Mouse (Mus musculus) brown adipose tissue, adult 24 weeks (tissue): ENCODE data around the gene Syt15. TPM values are rescaled to one million over a fixed set of nuclear protein-coding genes. Genes with fewer than 3 reads are reported as not detected.

ENCODE experiments used
- H3K27ac ChIP-seq: fragments of 200-500 bp; replicated peaks from 2 replicates; pipeline ENCODE4 v1.5.1; 2012; ENCODE audit warnings: low read depth, mild to moderate bottlenecking, low read length
- H3K4me1 ChIP-seq: fragments of 200-500 bp; 2 replicates; pipeline ENCODE4 v1.6.1; 2012; ENCODE audit warnings: low read length, mixed read lengths; ENCODE audit not compliant: control insufficient read depth, insufficient read depth, insufficient read length
- H3K4me3 ChIP-seq: fragments of 200-500 bp; 2 replicates; pipeline ENCODE4 v1.5.1; 2012; ENCODE audit warnings: low read depth, mild to moderate bottlenecking, low read length, moderate library complexity; ENCODE audit not compliant: insufficient read depth
- polyA plus RNA-seq: library from polyadenylated mRNA; stranded (reverse); fragments of >200 nt; gene quantifications from 2 replicates; pipeline ENCODE4 v1.2.4, GENCODE M21; 2012; ENCODE audit not compliant: missing spikeins, insufficient read depth, insufficient read length

Syt15 gene
- polyA plus RNA-seq, 1 experiment, result not detected

DNA sequence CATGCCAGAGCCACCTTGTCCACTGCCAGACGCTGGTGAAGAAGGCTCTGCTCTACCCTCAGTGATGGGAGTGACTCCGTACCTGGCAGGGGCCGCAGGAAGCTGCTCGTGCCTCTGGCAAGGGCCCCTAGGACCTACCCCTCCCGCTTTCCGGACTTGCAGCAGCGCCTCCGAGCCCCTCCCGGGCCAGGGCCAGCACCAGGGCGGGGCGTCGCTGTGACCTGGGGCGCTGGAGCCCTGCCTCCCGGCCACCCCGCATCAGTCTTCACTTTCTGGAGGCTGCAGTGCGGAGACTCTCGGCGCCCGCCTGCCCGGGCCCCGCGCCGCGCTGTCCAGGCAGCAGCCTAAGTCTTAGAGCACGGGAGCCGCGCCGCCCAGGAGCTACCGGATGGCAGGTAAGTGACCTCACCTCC lies 397 bp downstream of the Syt15 start:
- Histone ChIP-seq H3K4me1 (peaks cover 2% of the 10 kb centered on the region), H3K27ac (no peak overlapping the region), H3K4me3 (0 out of 2 replicates have a peak overlapping the region, but pooled peaks have one; percentile 14)

DNA sequence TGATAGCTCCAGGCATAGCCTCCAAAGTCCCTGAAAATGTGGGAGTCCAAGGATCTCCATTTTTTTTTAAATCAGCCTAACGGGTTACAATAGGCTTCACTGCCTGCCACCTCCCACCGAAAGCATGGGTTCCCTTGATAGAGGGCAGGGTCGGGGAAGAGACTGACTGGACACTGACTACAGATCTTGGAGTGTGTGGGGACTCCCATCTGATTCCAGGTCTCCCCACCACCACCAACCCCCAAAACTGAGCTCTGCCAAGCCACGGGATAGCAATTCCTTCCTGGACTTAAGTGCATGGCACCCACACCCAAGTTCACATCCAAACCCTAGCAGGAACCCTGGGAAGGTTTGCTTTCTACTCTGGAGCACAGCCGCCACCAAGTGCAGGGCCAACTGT lies 1.0 kb downstream of the Syt15 start:
- Histone ChIP-seq H3K4me3 (no peak overlapping the region), H3K27ac (no peak overlapping the region), H3K4me1 (peaks cover 2% of the 10 kb centered on the region)

DNA sequence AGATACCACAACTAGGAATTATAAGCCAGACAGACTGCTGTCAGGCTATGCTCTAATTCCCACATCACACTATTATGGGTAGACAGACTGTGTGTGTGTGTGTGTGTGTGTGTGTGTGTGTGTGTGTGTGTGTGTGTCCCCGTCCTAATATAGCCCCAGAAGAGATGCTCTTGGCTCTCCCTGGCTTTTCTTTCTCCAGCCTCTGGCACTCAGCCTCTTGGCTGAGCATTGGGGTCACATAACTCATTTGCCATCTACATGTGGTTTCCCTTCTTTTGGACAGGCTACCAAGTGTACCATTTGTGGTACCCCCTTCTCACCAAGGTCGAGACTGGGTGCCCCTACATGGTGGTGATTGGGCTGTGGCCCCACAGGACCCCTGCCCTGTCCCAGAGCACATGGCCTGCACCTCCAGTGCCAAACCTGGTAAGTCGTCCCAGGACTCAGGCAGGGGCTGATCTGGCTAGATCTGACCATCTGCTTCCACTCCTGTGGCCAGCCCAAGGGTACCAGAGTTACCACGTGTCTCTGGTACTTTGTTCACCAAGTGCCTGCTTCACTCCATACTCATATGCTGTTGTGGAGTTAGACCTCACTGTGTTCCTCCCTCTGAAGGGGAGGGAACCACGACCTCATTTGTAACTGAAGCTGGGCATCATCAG lies 2.2 kb downstream of the Syt15 start:
- peaks cover 2% of the 10 kb centered on the region for H3K4me1 ChIP-seq
- H3K4me3 ChIP-seq, result no peak overlapping the region
- no peak overlapping the region for H3K27ac ChIP-seq

DNA sequence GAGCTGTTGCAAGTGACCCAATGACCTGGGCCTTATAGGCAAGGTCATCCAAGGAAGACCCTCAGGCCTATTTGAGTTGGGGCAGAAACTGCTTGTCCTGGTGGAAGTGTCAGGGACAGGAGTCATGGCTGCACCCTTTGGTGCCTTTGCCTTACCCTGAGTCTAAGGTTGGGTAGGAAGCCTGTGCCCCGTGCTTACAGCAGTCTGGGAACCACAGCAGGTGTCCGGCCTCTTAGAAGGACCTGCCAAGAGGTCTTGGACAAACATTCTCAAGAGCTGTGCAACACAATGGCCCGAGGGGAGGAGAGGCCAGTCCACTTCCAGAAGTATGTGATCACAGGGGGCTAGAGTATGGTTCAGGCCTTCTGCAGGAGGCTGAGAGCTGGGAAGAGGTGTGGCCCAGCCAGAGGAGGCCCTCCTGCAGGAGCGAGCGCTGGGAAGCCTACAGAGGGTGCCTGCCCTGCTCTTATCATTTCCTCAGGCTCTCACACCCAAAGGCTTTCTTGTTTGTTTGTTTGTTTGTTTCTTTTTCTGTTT lies 4.0 kb downstream of the Syt15 start:
- Histone ChIP-seq H3K4me3 (no peak overlapping the region), H3K27ac (no peak overlapping the region), H3K4me1 (peaks cover 2% of the 10 kb centered on the region)

DNA sequence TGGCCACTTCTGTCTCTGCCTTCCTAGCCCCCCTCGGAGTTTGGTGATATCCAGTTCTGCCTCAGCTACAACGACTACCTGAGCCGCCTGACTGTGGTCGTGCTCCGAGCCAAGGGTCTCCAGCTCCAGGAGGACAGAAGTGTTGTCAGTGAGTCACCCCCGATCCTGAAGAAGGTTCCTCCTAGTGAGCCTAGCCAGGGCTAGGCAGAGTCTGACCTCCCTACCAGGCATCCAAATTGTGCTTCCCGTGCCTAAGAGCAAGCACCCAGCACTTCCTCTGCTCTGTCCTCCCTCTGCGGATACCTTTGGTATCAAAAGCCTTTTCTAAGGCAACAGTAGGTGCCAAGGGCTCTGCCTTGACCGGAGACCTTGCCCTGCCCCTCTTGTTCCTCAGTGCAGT lies 6.6 kb downstream of the Syt15 start:
- peaks cover 2% of the 10 kb centered on the region for H3K4me1 ChIP-seq
- H3K27ac ChIP-seq, result no peak overlapping the region
- no peak overlapping the region for H3K4me3 ChIP-seq

DNA sequence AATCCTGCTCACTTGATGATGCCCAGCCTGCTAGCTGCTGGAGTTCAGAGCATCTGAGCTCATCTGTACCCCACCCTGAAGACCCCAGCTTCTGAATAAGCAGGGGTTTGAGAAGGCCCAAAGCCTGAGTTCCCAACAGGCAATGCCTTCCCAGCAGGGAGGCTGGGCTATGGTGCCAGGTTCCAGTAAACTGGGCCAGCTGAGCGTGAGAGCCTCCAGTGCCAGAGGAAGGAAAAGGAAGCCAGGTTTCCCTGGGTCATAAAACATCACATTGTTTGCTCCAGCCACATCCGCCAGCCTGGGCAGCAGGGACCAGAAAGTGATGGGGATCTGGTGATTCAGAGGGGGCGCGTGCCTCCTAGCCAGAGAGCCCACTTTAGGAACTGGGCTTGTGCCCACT lies 7.2 kb downstream of the Syt15 start:
- no peak overlapping the region for H3K4me3 ChIP-seq
- peaks cover 2% of the 10 kb centered on the region for H3K4me1 ChIP-seq
- H3K27ac ChIP-seq, result no peak overlapping the region

DNA sequence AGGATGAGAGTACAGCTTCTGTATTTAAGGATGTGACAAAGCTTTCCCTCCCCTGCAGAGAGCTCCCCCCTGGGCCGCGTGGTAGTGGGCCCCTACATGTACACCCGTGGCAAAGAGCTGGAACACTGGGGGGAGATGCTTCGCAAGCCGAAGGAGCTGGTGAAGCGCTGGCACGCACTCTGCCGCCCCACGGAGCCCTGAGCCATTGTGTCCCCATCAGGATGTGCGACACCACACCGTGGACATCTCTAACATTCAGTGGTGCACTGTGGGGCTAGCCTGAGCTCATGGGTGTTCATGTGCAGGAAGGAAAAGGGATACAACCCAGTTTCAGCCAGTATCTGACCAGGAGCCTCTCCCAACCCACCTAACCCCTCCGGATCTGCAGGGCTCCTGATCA lies 8.6 kb downstream of the Syt15 start:
- no peaks in the 10 kb centered on the region for H3K4me1 ChIP-seq
- no peak overlapping the region for H3K27ac ChIP-seq
- H3K4me3 ChIP-seq, result no peak overlapping the region

DNA sequence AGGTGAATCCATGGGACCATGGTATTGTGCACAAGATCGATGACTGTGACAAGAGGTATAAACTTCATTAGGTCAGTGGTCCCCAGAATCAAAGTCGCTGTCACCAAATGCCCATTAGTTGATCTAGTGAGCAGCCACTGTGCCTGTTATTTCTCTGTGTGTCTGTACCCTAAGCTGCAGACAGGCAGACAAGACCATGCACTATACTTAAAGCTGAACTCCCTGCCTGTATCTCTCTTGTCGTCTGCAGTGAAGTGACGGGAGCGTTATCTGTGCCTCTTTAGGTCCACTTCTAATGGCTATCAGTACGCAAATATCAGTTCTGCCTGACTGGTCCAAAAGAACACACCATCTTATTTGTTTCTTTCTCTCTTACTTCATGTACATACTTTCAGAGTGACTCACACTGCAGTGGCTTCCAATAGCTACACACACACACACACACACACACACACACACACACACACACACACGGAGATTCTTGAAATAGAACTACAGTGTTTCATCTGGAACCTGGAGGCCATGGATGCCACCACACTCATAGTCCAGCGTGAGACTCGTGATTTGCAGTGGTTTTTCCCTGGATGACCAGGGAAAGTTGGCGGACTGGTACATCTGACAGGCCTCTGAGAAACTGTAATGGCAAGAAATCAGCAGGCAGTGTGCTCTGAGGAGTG lies 9.6 kb downstream of the Syt15 start:
- Histone ChIP-seq H3K4me1 (no peaks in the 10 kb centered on the region), H3K4me3 (no peak overlapping the region), H3K27ac (no peak overlapping the region)

DNA sequence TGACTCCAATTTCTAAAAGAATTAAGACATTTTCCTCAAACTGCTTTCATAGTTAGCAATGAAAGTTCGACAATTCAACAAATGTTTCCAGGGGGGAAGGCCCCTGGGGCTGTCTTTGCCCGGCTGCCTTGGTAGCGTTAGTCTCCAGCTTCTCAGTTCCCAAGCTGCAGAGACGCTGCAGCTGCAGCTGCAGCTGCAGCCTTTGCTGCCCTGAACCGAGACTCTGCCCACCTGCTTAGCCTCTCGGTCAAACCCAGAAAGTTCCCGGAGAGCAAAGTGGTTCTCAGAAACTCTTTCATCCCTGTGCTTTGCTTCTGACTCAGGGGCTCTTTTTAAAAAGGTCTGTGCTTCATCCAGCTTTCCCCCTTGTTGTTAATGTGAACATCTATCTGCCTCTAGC lies 12.9 kb downstream of the Syt15 start:
- H3K27ac ChIP-seq, result no peak overlapping the region

DNA sequence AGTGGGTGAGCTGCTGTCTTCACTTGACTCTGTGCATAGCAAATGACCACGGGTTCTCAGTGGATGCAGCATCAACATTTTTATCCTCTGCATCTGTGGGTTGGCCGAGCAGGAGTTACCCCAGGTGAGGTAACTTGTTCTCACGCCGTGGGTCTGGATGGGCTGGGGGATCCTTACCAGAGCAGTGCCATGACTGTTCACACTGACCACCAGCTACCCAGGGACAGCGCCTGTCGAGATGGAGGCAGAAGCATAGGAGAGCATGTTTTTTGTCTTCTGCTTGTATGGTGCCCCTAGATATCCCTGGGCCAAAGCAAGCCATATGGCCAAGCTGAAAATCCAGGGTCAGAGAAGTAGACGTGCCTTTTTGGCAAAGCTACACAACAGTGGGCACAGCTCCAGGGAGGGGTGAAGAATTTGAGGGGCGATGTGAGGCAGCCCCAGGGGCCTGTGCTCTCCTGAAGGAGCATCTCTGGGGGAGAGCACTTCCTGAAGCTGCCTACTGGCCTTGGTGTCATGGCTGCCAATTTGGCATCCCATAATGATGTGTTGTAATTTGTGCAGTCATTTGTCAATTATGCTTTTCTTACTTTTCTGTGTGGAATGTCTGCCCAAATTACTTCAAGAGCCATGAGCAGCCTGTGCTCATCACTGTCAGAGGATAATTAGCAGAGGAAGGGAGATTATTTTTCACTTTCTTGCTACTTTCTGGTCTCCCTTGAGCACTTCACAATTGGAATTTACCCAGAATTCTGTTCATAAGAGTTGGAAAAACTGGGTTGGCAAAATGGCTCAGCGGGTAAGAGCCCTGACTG lies 13.7 kb downstream of the Syt15 start:
- no peaks in the 10 kb centered on the region for H3K4me1 ChIP-seq
- H3K27ac ChIP-seq, result no peak overlapping the region
- no peak overlapping the region for H3K4me3 ChIP-seq

More for the DNA sequence above, 12.9 kb downstream of the Syt15 start:
- H3K4me3 ChIP-seq, result no peak overlapping the region
- H3K4me1 ChIP-seq, result no peaks in the 10 kb centered on the region

DNA sequence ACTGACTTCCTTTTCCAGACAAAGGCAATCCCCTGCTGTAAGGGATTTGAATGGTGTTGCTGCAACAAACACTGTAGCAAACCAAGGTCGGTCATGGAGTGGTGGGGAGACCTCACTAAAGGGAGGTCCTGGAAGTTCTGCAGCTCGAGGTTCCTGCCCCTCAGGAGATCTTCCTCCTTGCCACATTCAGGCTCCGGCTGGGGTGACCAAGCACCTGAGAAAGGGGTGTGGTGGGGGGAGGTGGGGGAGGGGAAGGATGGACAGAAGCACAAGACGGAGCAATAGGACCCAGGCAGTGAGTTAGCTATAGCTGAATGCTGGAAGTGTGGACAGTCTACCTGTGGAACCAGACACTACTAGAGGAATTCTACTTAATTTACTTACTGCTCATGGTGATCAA lies 14.5 kb downstream of the Syt15 start:
- H3K27ac ChIP-seq, result no peak overlapping the region
- H3K4me3 ChIP-seq, result no peak overlapping the region
- H3K4me1 ChIP-seq, result no peaks in the 10 kb centered on the region

DNA sequence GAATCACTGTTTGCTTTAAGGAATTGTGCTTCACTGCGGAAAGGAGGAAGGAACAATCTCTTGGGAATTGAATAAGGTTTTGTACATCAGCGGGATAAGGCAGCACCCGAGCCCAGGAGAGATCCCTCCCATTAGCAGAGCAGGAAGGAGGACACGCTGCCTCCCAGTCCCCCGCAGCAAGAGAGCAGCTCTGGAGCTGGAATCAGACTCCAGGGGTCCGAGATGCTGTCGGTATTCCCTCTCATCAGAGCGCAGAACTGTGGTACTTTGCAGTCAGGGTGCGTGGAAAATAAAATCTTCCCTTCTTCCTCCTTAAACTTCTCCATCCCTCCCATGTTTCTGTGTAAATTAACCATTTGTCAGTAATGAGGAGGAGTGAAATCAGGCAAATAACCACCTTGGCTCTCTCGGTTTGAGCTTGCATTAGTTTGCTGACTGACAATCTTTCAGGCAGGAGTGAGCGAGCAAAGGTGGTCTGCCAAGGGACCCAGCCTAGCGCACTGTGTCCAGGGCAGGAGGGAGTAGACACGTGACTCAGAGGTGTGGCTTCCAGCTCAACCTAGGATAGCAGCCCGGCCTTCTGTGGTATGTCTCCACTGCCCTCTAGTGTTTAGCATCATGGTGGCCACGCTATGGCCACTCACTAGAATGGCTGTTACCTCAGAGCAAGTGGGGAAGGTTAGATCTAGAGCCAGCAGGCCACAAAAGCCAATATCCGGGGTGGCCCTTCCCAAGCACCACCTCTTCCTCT lies 15.4 kb downstream of the Syt15 start:
- no peak overlapping the region for H3K27ac ChIP-seq
- no peaks in the 10 kb centered on the region for H3K4me1 ChIP-seq
- peak overlapping the region; percentile 19; the same call in 1 of the 2 replicates for H3K4me3 ChIP-seq

DNA sequence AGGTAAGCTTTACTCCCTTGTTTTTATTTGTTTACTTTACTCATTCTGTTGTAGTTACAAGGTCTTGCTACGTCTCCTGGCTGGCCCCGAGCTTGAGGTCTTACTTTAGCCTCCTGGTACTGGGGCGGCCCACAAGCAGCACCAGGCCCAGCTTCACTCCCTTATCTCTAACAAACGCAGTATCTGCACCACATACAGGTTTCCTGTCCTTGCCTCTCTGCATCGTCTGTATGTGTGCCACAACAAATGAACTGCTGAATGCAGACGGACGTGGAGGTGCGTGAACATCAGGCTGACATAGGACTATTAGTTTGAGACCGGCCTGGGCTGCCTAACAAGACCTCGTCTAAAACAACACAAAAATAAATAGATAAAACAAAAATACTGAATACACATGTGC lies 20.9 kb downstream of the Syt15 start:
- Histone ChIP-seq H3K27ac (no peak overlapping the region), H3K4me3 (no peak overlapping the region), H3K4me1 (no peaks in the 10 kb centered on the region)

DNA sequence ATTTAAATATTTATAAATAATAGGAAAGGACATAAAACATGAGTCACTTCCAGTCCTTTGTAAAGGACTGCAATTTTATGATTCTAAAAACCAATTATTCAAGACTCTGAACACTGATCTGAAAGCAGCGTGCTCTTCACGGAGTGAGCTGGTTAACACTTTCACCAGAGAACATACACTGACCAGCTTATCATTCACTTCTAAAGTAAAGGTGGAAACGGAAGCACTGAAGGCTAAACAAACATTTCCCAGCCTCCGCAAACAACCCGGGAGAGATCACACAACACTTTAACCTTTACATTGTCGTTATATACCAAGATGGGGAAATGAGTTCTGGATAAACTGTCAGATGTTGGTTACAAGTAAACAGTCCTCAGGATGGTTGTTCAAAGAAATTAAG lies 21.3 kb downstream of the Syt15 start:
- H3K4me1 ChIP-seq, result no peaks in the 10 kb centered on the region
- H3K27ac ChIP-seq, result no peak overlapping the region
- H3K4me3 ChIP-seq, result no peak overlapping the region
